Mouse (Mus musculus) myocyte (in vitro differentiated cells): ENCODE data around the gene Ndufab1. TPM values are rescaled to one million over a fixed set of nuclear protein-coding genes. Genes with fewer than 3 reads are reported as not detected.

Experiments used
- H3K27me3 ChIP-seq: one replicate; pipeline ENCODE4 v1.6.1; 2011; ENCODE audit not compliant: control insufficient read depth, insufficient read depth, insufficient read length
- H3K36me3 ChIP-seq: one replicate; pipeline ENCODE4 v1.6.1; 2011; ENCODE audit not compliant: control insufficient read depth, insufficient read depth
- H3K4me2 ChIP-seq: one replicate; pipeline ENCODE4 v1.6.1; 2011; ENCODE audit warnings: low read depth, control low read depth
- H3K4me3 ChIP-seq: one replicate; pipeline ENCODE4 v1.5.1; 2011; ENCODE audit warnings: mild to moderate bottlenecking, control low read depth, moderate library complexity
- H3K79me2 ChIP-seq: one replicate; pipeline ENCODE4 v1.6.1; 2011; ENCODE audit not compliant: control insufficient read depth, insufficient read depth
- H3ac ChIP-seq: one replicate; pipeline ENCODE4 v1.6.1; 2011; ENCODE audit not compliant: control insufficient read depth, insufficient read length
- CEBPB ChIP-seq: IDR thresholded peaks from 2 replicates; pipeline ENCODE4 v1.6.1; 2011; ENCODE audit warnings: mild to moderate bottlenecking, moderate library complexity; ENCODE audit not compliant: poor library complexity, insufficient read depth, severe bottlenecking
- E2F4 ChIP-seq: IDR thresholded peaks from one replicate; pipeline ENCODE4 v1.6.1; 2011; ENCODE audit warnings: mild to moderate bottlenecking, control low read depth, moderate library complexity; ENCODE audit not compliant: insufficient read depth
- MAX ChIP-seq: IDR thresholded peaks from one replicate; pipeline ENCODE4 v1.6.1; 2011; ENCODE audit warnings: low read depth, mild to moderate bottlenecking, control low read depth
- MYOD1 ChIP-seq, 3 experiments: IDR thresholded peaks; one replicate each; pipeline ENCODE4 v1.6.1; 2011; ENCODE audit warnings: control low read depth in 2 of 3, low read depth in 2 of 3, mild to moderate bottlenecking in 2 of 3, moderate library complexity in 1 of 3; ENCODE audit not compliant: insufficient read length in 2 of 3, control insufficient read depth in 1 of 3
- MYOG ChIP-seq, 3 experiments: IDR thresholded peaks; one replicate each; pipeline ENCODE4 v1.6.1; 2011; ENCODE audit warnings: control low read depth in 2 of 3, low read depth in 2 of 3, mild to moderate bottlenecking in 2 of 3; ENCODE audit not compliant: insufficient read length in 2 of 3, control insufficient read depth in 1 of 3, insufficient read depth in 1 of 3
- POLR2A ChIP-seq: IDR thresholded peaks from one replicate; pipeline ENCODE4 v1.6.1; 2011; ENCODE audit warnings: low read depth, mild to moderate bottlenecking, control low read depth, moderate library complexity; ENCODE audit not compliant: insufficient read length
- POLR2AphosphoS2 ChIP-seq: IDR thresholded peaks from one replicate; pipeline ENCODE4 v1.6.1; 2011; ENCODE audit warnings: low read depth, control low read depth; ENCODE audit not compliant: insufficient read length
- REST ChIP-seq: IDR thresholded peaks from one replicate; pipeline ENCODE4 v1.6.1; 2011; ENCODE audit warnings: mild to moderate bottlenecking, control low read depth, moderate library complexity; ENCODE audit not compliant: insufficient read depth, insufficient read length
- SRF ChIP-seq: IDR thresholded peaks from one replicate; pipeline ENCODE4 v1.6.1; 2011; ENCODE audit warnings: low read depth; ENCODE audit not compliant: control insufficient read depth, insufficient read length
- TCF12 ChIP-seq: IDR thresholded peaks from one replicate; pipeline ENCODE4 v1.6.1; 2011; ENCODE audit warnings: mild to moderate bottlenecking, control low read depth; ENCODE audit not compliant: poor library complexity, insufficient read depth, severe bottlenecking
- TCF3 ChIP-seq: IDR thresholded peaks from one replicate; pipeline ENCODE4 v1.6.1; 2011; ENCODE audit warnings: low read depth, control low read depth; ENCODE audit not compliant: insufficient read length
- USF1 ChIP-seq: IDR thresholded peaks from one replicate; pipeline ENCODE4 v1.6.1; 2011; ENCODE audit warnings: low read depth, mild to moderate bottlenecking, control low read depth, moderate library complexity
- polyA plus RNA-seq: library from polyadenylated mRNA; unstranded; fragments of >200 nt; fragmentation: generic; extraction: Trizol; gene quantifications from one replicate; pipeline ENCODE4 v1.2.1, GENCODE M21; 2012; ENCODE audit warnings: missing spikeins

Gene Ndufab1
- polyA plus RNA-seq, 1 experiment, result 729 TPM

DNA sequence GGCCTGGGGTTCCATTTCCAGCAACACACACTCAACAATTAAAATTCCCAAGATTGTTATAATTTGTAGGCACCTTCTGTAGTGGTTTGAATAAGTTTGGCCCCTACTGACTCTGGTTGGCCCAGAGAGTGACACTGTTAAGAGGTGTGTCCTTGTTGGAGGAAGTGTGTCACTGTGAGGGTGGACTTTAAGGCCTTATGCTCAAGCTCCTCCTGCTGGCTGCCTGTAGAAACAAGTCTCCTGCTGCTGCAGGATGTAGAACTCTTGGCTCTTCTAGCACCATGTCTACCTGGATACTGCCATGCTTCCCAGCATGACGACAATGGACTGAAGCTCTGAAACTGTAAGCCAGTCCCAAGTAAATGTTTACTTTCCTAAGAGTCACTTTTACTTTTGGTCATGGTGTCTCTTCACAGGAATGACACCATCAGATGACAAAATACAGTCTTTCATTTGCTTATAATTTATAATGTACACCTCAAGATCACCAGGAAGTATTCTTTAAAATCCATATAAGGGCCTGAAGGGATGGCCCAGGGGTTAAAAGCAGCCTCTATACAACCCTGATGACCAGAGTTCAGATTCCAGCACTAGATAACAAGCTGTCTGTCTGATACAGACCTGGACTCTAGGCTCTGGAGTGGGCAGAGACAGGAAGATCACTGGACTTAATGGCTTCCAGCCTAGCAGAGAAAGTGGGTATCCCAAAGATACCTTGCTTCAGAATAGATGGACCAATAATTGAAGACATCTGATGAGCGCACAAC lies 6.9 kb downstream of the Ndufab1 start:
- no peak for TF ChIP-seq CEBPB

DNA sequence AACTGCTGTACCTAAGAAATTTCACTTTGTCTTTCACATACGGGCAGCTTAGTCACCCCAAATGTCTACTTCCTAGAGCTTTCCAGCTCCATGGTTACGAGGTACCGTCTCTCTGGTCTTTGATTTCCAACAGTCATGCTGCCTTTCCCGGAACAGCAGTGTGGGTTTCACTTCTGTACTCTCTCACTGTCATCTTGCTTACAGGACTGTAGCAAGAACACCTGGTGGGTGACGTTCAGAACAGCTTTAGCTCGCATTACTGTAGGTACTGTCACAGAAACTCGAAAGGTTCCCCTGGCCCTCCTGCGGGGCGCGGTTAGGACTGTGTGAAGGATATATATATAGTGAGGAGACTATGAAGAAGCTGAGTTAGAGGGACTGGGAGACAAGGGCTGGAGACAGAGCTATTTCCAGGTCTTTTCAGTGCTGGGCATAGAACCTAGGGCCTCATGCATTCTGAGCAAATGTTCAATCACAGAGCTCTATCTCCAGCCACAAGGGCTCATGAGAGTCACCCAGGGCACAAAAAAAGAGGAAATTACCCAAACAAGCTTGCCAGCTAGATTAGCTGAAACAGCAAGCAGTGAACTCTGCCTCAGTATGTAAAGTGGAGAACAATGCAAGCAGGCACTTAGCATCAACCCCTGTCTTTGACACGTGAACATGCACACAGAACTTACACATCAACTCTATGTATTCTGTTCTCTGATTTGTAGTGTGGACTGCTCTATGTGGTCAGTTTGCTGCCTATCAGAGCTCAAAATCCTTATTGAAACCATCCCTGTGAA lies 14.3 kb downstream of the Ndufab1 start:
- Histone ChIP-seq H3K79me2 (no peaks in the 10 kb centered on the region), H3K27me3 (no peaks in the 10 kb centered on the region), H3ac (no peak overlapping the region), H3K36me3 (peaks cover 49% of the 10 kb centered on the region), H3K4me2 (no peak overlapping the region), H3K4me3 (no peak overlapping the region)
- TF ChIP-seq USF1, result no peak
- no peak for TF ChIP-seq MYOG (IDR thresholded peaks at IDR 0.05; ENCODE audit: control insufficient read depth in 1 of 3, insufficient read depth in 1 of 3, insufficient read length in 2 of 3, low read depth in 2 of 3)
- TF ChIP-seq TCF3, result no peak
- no peak for TF ChIP-seq REST

More for the DNA sequence above, 6.9 kb downstream of the Ndufab1 start:
- no peak overlapping the region for H3K4me3 ChIP-seq
- H3K4me2 ChIP-seq, result no peak overlapping the region
- H3ac ChIP-seq, result no peak overlapping the region
- no peaks in the 10 kb centered on the region for H3K27me3 ChIP-seq
- H3K79me2 ChIP-seq, result peaks cover 28% of the 10 kb centered on the region
- peaks cover 49% of the 10 kb centered on the region for H3K36me3 ChIP-seq

DNA sequence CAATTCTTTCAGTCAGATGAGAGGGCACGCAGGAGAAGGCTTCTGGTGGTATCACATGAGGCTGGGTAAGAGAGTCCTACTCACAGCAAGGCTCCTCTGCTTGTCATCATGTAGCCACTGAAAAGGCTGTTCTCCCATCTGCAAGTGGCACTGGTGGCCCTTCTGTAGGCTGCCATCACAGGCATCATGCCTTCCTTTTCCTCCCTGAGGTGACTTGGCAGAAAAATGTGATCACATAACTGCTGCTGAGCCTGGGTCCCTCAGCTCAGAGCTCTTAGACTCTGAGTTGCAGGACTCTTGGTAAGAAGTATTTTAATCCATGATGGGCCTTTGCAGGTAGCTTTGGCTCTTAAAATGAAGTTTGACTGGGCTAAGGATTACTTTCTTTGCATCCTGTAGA lies 20.6 kb downstream of the Ndufab1 start:
- peaks cover 39% of the 10 kb centered on the region for H3K36me3 ChIP-seq
- H3K4me2 ChIP-seq, result no peak overlapping the region
- H3K4me3 ChIP-seq, result no peak overlapping the region
- TF ChIP-seq POLR2AphosphoS2 (no peak), E2F4 (no peak), TCF12 (no peak), CEBPB (no peak), MYOD1 (IDR thresholded peaks at IDR 0.05; ENCODE audit: control insufficient read depth in 1 of 3, insufficient read length in 2 of 3, low read depth in 2 of 3) (no peak), USF1 (no peak), REST (no peak), SRF (no peak)
- no peak overlapping the region for H3ac ChIP-seq
- H3K27me3 ChIP-seq, result no peaks in the 10 kb centered on the region
- no peaks in the 10 kb centered on the region for H3K79me2 ChIP-seq

DNA sequence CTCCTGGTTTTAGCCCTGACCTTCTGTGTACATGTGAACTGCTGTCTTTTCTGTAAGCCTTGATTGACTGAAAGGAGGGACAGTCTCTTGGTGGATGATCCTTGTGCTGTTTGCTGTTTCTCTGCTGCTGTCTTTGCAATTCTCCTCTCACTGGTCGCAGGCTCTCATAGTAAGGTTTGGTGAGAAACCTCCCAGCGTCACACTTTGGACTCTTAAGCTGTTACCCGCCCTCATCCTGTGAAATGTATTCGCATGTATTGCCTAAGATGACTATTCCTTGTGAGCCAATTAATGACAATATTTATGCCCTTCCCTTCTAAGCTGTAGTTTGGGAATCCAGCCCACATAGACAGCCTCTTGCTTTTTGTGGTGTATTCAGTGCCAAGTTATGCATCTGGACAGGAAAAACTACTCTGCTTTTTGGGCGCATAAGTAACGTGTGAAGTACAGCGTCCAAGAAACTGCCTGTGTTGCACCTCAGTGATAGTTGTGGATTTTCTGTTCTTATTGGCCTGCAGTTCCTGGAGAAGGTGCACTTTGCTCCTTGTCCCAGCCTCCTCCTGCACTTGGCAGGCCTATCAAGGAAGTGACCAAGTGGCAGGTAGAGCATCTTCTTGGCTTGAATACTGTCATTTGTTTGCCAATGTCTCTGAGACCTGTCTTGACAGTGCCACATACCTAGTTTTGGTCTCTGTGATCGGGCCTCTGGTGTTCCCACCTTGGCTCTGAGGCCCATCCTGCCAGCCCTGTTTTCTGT lies 21.7 kb downstream of the Ndufab1 start:
- Histone ChIP-seq H3ac (no peak overlapping the region), H3K36me3 (peaks cover 32% of the 10 kb centered on the region), H3K4me3 (no peak overlapping the region), H3K79me2 (no peaks in the 10 kb centered on the region), H3K27me3 (no peaks in the 10 kb centered on the region), H3K4me2 (no peak overlapping the region)
- TF ChIP-seq CEBPB (no peak), TCF12 (no peak), POLR2AphosphoS2 (no peak), E2F4 (no peak), MAX (no peak)

DNA sequence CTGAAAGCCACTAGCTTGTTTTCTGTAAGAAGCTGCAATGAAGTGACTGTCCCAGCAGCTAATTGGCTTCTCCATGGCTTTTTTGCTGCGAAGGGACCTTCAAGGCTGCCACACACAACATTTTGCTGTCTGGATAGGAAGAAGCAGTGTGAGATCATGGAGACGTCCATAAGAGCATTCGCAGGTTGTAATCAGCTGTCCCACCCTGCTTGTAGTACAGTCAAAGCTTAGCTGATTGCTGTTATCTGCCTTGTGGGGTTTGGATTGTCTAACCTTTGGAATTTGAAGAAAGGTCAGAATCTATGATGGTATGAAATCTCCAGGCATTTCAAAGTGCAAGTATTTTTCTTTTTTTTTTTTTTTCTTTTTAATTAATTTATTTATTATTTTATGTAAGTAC lies 27.3 kb downstream of the Ndufab1 start:
- Histone ChIP-seq H3K27me3 (no peaks in the 10 kb centered on the region), H3K36me3 (peaks cover 47% of the 10 kb centered on the region), H3K79me2 (peaks cover 22% of the 10 kb centered on the region), H3K4me2 (no peak overlapping the region), H3ac (no peak overlapping the region), H3K4me3 (no peak overlapping the region)
- TF ChIP-seq SRF, result no peak
- TF ChIP-seq POLR2A, result no peak
- no peak for TF ChIP-seq MAX
